Mouse (Mus musculus): ENCODE measurements around the gene Mtmr3. TPM values are rescaled to one million over a fixed set of nuclear protein-coding genes. Genes with fewer than 3 reads are reported as not detected.

Gene Mtmr3
- total and polyA plus RNA-seq, 2 experiments from 2014 or later: 25.8 to 82.6 TPM

DNA sequence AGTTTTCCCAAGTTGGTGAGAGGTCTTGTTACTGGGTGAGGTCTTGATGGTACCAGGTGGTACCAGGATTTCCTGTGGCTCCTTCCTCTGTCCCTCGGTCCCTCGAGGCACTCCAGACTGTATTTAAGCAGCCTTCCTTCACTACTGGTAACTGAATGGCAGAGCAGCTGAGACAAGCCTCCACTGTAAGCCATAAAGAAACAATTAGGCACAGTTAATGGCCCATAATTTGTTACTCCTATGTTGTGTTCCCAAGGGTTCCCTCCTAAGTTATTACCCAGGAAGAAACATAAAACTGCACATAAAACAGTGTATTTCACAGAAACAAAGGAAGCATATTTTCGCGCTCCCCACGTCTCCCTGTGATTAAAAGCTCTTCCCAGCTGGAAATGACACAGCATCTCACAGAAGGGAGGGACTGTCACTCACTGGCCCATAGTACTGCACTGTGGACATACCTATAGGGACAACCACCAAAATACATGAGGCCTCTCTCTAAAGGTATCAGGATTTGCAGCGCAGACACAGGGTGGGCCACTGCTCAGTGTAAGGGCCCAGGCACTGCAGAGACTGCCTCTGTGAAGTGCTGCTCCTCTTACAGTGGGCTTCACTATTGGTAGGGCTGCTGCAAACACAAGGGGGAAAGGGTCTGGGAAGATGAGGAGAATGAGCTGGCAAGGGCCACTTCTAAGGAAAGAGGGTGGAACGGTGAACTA, 122.0 kb downstream of the Mtmr3 start:
- Histone ChIP-seq H3K27ac (no peak overlapping the region), H3K4me1 (ENCODE audit: insufficient read depth, low read length) (no peaks in the 10 kb centered on the region), H3K4me3 (ENCODE audit: low read length) (no peak overlapping the region), H3K4me2 (ENCODE audit: low read depth, low read length) (no peak overlapping the region), H3K36me3 (ENCODE audit: insufficient read depth, low read length) (no peaks in the 10 kb centered on the region), H3K27me3 (ENCODE audit: insufficient read depth, low read length) (no peaks in the 10 kb centered on the region), H3K9ac (replicated peaks; ENCODE audit: low read length) (no peak overlapping the region), H3K9me3 (ENCODE audit: low read length) (no peaks in the 10 kb centered on the region)
- WGBS: 52% methylated on average over 7 of the region's 7 CpGs
- ATAC-seq (no peak), DNase-seq (ENCODE audit: low spot score) (no peak)
- no peak for TF ChIP-seq CTCF (IDR thresholded peaks at IDR 0.05; ENCODE audit: low read depth)

DNA sequence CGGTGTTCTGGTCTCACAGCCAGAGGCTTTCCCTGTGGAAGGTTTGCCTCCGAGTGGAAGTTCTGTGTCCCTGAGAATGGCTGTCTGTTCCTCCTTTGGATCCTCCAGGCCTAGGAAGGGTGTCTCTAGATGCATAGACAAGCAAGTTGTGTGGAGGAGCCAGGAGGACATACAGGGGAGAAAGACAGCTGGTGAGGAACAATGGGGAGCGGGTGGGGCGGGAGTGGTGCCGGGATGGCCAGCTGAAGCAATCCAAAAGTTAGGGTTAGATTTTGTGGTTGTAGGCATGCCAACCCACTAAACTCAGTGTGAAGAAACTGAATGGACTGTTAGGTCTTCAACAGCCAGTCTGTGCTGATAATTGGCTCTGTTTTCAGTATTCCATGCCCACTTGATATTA, 122.9 kb downstream of the Mtmr3 start:
- Histone ChIP-seq H3K9ac (replicated peaks; ENCODE audit: low read length) (no peak overlapping the region), H3K4me2 (ENCODE audit: low read depth, low read length) (no peak overlapping the region), H3K36me3 (ENCODE audit: insufficient read depth, low read length) (no peaks in the 10 kb centered on the region), H3K9me3 (ENCODE audit: low read length) (no peaks in the 10 kb centered on the region), H3K27me3 (ENCODE audit: insufficient read depth, low read length) (no peaks in the 10 kb centered on the region), H3K4me3 (ENCODE audit: low read length) (no peak overlapping the region), H3K27ac (no peak overlapping the region), H3K4me1 (ENCODE audit: insufficient read depth, low read length) (no peaks in the 10 kb centered on the region)
- 62% methylated on average over 5 of the region's 5 CpGs for WGBS
- DNase-seq (ENCODE audit: low spot score): no peak
- no peak for ATAC-seq
- TF ChIP-seq CTCF (IDR thresholded peaks at IDR 0.05; ENCODE audit: low read depth): no peak

DNA sequence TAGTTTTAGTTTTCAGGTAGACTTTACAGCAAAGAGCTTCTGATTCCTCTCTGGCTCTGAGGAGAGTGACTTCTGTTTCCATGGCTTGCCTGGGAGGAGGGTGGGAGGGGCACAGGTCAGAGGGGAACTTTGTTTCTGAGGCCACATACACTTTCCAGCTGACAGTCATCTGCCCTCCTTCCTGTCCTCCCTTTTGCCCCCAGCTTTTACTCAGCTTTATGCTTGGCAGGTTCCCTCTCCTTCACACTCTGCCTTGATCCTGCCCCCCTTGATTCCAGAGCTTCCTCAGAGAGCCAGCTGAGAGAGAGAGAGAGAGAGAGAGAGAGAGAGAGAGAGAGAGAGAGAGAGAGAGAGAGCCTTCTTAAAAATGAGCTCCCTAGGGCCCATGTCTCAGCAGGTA, 123.4 kb downstream of the Mtmr3 start:
- ATAC-seq (no peak), DNase-seq (ENCODE audit: low spot score) (no peak)

DNA sequence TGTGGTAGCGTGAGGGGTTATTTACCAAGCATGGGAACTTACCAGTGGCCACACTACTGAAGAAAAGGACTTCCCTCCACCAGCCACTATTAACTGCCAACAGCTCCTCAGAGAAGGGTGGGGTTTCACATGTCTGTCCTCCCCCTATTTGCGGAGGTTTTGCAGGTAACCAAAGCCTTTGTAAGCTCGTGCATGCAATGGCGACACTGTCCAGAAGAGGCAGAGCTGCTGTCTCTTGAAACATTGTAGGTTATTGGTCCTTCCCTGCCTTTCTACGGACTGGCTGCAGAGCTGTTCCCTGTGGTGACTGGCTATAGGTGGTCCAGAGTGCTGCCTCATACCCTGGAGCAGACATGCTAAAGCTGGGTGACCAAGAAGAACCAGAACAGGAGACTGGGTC, 125.6 kb downstream of the Mtmr3 start:
- Histone ChIP-seq H3K36me3 (ENCODE audit: insufficient read depth, low read length) (no peaks in the 10 kb centered on the region), H3K27me3 (ENCODE audit: insufficient read depth, low read length) (no peaks in the 10 kb centered on the region), H3K4me3 (ENCODE audit: low read length) (no peak overlapping the region), H3K4me1 (ENCODE audit: insufficient read depth, low read length) (no peaks in the 10 kb centered on the region), H3K4me2 (ENCODE audit: low read depth, low read length) (no peak overlapping the region), H3K27ac (no peak overlapping the region), H3K9me3 (ENCODE audit: low read length) (no peaks in the 10 kb centered on the region), H3K9ac (replicated peaks; ENCODE audit: low read length) (no peak overlapping the region)
- ATAC-seq: peak; percentile 49; the same call in 1 of the 2 replicates
- no peak for DNase-seq (ENCODE audit: low spot score)
- WGBS: 66% methylated on average over 5 of the region's 5 CpGs
- peak; percentile 29 for TF ChIP-seq CTCF (IDR thresholded peaks at IDR 0.05; ENCODE audit: low read depth)

More for the DNA sequence above, 123.4 kb downstream of the Mtmr3 start:
- no peaks in the 10 kb centered on the region for H3K27me3 ChIP-seq (ENCODE audit: insufficient read depth, low read length)
- H3K4me3 ChIP-seq (ENCODE audit: low read length): no peak overlapping the region
- no peaks in the 10 kb centered on the region for H3K4me1 ChIP-seq (ENCODE audit: insufficient read depth, low read length)
- H3K9ac ChIP-seq (replicated peaks; ENCODE audit: low read length): no peak overlapping the region
- no peak overlapping the region for H3K27ac ChIP-seq
- TF ChIP-seq CTCF (IDR thresholded peaks at IDR 0.05; ENCODE audit: low read depth): no peak
- no peaks in the 10 kb centered on the region for H3K9me3 ChIP-seq (ENCODE audit: low read length)
- no peak overlapping the region for H3K4me2 ChIP-seq (ENCODE audit: low read depth, low read length)
- no peaks in the 10 kb centered on the region for H3K36me3 ChIP-seq (ENCODE audit: insufficient read depth, low read length)

DNA sequence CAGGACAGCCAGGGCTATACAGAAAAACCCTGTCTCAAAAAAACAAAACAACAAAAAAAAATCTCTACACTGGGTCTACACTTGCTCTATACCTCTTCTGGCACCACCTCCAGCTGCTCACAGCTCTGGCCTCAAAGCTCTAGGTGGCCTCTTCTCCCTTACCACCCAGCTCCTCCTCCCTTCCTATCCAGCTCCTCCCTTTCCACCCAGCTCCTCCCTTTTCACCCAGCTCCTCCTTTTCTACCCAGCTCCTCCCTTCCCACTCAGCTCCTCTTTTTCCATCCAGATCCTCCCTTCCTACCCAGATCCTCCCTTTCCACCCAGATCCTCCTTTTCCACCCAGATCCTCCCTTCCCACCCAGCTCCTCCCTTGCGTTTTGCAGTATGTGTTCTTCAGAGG, 127.2 kb downstream of the Mtmr3 start:
- TF ChIP-seq CTCF (IDR thresholded peaks at IDR 0.05; ENCODE audit: low read depth): no peak
- Histone ChIP-seq H3K4me2 (ENCODE audit: low read depth, low read length) (no peak overlapping the region), H3K4me1 (ENCODE audit: insufficient read depth, low read length) (no peaks in the 10 kb centered on the region), H3K4me3 (ENCODE audit: low read length) (no peak overlapping the region), H3K36me3 (ENCODE audit: insufficient read depth, low read length) (no peaks in the 10 kb centered on the region), H3K27ac (no peak overlapping the region), H3K27me3 (ENCODE audit: insufficient read depth, low read length) (no peaks in the 10 kb centered on the region), H3K9me3 (ENCODE audit: low read length) (no peaks in the 10 kb centered on the region), H3K9ac (replicated peaks; ENCODE audit: low read length) (no peak overlapping the region)
- WGBS: 96% methylated on average over 1 of the region's 1 CpGs
- DNase-seq (ENCODE audit: low spot score) (no peak), ATAC-seq (no peak)

DNA sequence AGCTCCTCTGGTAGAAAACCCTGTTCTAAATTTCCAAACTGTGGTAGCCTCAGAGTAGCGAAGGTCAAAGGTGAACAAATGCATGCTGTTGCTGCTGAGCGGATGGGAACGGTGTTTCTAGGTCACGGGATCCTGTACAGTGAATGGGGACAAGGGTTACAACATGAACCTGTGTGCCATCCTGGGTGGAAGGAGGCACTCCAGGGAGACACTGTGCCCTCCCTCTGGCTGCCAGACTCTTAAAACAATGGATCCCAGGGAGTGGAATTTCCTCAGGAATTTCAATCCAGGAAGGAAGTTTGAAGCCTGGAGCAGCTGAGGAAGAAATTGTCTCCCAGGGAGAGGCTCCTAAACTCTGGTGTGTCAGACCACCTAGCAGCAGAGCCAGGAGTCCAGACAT, 128.5 kb downstream of the Mtmr3 start:
- H3K9ac ChIP-seq (replicated peaks; ENCODE audit: low read length): no peak overlapping the region
- no peak overlapping the region for H3K4me3 ChIP-seq (ENCODE audit: low read length)
- no peak for TF ChIP-seq CTCF (IDR thresholded peaks at IDR 0.05; ENCODE audit: low read depth)
- H3K4me2 ChIP-seq (ENCODE audit: low read depth, low read length): no peak overlapping the region
- H3K27ac ChIP-seq: no peak overlapping the region
- H3K27me3 ChIP-seq (ENCODE audit: insufficient read depth, low read length): no peaks in the 10 kb centered on the region
- DNase-seq (ENCODE audit: low spot score): no peak
- WGBS: 54% methylated on average over 4 of the region's 4 CpGs
- H3K4me1 ChIP-seq (ENCODE audit: insufficient read depth, low read length): no peaks in the 10 kb centered on the region
- no peaks in the 10 kb centered on the region for H3K36me3 ChIP-seq (ENCODE audit: insufficient read depth, low read length)
- H3K9me3 ChIP-seq (ENCODE audit: low read length): no peaks in the 10 kb centered on the region
- no peak for ATAC-seq

DNA sequence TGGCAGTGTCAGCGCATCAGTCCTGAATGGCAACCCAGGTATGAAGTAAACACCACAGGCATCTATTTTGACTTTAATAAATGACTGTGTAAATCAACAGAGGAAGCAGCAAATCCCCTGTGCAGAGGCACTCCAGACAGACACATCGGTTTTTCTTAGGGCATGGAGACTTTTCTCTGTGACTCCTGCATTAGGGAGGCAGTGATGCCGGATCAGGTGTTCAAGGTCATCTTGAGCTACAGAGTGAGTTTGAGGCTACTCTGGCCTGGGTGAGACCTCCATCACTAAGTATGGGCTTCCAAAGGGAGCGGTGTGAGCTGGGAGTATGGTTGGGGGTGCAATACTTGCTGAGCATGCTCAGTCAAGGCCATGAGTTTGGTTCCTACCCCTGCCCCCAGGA, 130.0 kb downstream of the Mtmr3 start:
- H3K4me3 ChIP-seq (ENCODE audit: low read length): no peak overlapping the region
- H3K9ac ChIP-seq (replicated peaks; ENCODE audit: low read length): no peak overlapping the region
- no peaks in the 10 kb centered on the region for H3K27me3 ChIP-seq (ENCODE audit: insufficient read depth, low read length)
- TF ChIP-seq CTCF (IDR thresholded peaks at IDR 0.05; ENCODE audit: low read depth): no peak
- no peak overlapping the region for H3K27ac ChIP-seq
- no peak overlapping the region for H3K4me2 ChIP-seq (ENCODE audit: low read depth, low read length)
- no peak for DNase-seq (ENCODE audit: low spot score)
- H3K36me3 ChIP-seq (ENCODE audit: insufficient read depth, low read length): no peaks in the 10 kb centered on the region
- no peaks in the 10 kb centered on the region for H3K9me3 ChIP-seq (ENCODE audit: low read length)
- 93% methylated on average over 4 of the region's 4 CpGs for WGBS
- no peaks in the 10 kb centered on the region for H3K4me1 ChIP-seq (ENCODE audit: insufficient read depth, low read length)
- ATAC-seq: no peak
